Mouse (Mus musculus): ENCODE results near the gene Sec1. TPM values are rescaled to one million over a fixed set of nuclear protein-coding genes. Genes with fewer than 3 reads are reported as not detected.

Gene Sec1
- total and polyA plus RNA-seq, 3 experiments, result 0.16 to 0.25 (median 0.16) TPM

GRCm38 (mm10) chr7:45686841-45687240, 7.4 kb downstream of the Sec1 start:
- H3K27ac ChIP-seq, result no peak overlapping the region
- DNase-seq, result no peak
- H3K9ac ChIP-seq (ENCODE audit: low read depth, low read length), result no peak overlapping the region
- WGBS, result 46% methylated on average over 3 of the region's 3 CpGs
- peaks cover 3% of the 10 kb centered on the region for H3K4me1 ChIP-seq (ENCODE audit: control insufficient read depth, insufficient read depth, low read length)
- intact Hi-C loops (cut with DNase I), result loop anchor here (10.0 kb wide), 1 partner anchor 132 kb away; the partner anchor contains the start of gene Hsd17b14
- no peak overlapping the region for H3K4me3 ChIP-seq
- H3K36me3 ChIP-seq (ENCODE audit: control insufficient read depth, insufficient read depth, low read length), result no peaks in the 10 kb centered on the region
- H3K27me3 ChIP-seq (ENCODE audit: control insufficient read depth, insufficient read depth, low read length), result no peaks in the 10 kb centered on the region
- TF ChIP-seq CTCF (IDR thresholded peaks at IDR 0.05) (no peak), POLR2A (IDR thresholded peaks at IDR 0.05; ENCODE audit: insufficient read depth, low read depth, low read length) (no peak), EP300 (IDR thresholded peaks at IDR 0.05; ENCODE audit: insufficient read depth, low read depth, low read length) (no peak)
- no peaks in the 10 kb centered on the region for H3K79me2 ChIP-seq (replicated peaks; ENCODE audit: control insufficient read depth, insufficient read depth, low read length)

DNA sequence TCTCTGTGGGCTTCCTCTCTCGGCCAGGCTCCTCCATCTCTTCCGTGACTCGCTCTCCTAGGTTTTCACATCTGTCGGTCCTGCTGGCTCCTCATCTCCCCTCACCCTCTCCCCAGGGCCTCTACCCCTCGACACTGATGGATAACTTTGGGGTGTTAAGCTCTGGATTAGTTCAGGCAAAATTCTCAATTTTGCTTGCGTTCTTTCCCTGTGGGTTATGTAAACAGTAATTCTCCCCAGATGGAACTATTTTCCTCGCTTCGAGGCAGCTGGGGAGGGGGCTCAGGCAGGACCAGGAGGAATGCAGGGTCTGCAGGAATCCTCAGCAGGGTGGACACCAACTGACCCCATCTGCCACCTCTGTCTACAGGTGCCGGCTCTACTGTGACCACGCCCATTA, 8.4 kb downstream of the Sec1 start:
- 81% methylated on average over 10 of the region's 10 CpGs for WGBS
- no peak overlapping the region for H3K27ac ChIP-seq
- H3K4me3 ChIP-seq, result no peak overlapping the region
- H3K27me3 ChIP-seq (ENCODE audit: control insufficient read depth, insufficient read depth, low read length), result no peaks in the 10 kb centered on the region
- H3K36me3 ChIP-seq (ENCODE audit: control insufficient read depth, insufficient read depth, low read length), result no peaks in the 10 kb centered on the region
- H3K79me2 ChIP-seq (replicated peaks; ENCODE audit: control insufficient read depth, insufficient read depth, low read length), result no peaks in the 10 kb centered on the region
- no peak for TF ChIP-seq EP300 (IDR thresholded peaks at IDR 0.05; ENCODE audit: insufficient read depth, low read depth, low read length)
- TF ChIP-seq POLR2A (IDR thresholded peaks at IDR 0.05; ENCODE audit: insufficient read depth, low read depth, low read length), result no peak
- no peak for TF ChIP-seq CTCF (IDR thresholded peaks at IDR 0.05)
- H3K9ac ChIP-seq (ENCODE audit: low read depth, low read length), result no peak overlapping the region
- no peak for DNase-seq
- H3K4me1 ChIP-seq (ENCODE audit: control insufficient read depth, insufficient read depth, low read length), result peaks cover 10% of the 10 kb centered on the region
- intact Hi-C loops (cut with DNase I), result loop anchor here (10.0 kb wide), 1 partner anchor 131 kb away; the partner anchor contains the start of gene Hsd17b14

DNA sequence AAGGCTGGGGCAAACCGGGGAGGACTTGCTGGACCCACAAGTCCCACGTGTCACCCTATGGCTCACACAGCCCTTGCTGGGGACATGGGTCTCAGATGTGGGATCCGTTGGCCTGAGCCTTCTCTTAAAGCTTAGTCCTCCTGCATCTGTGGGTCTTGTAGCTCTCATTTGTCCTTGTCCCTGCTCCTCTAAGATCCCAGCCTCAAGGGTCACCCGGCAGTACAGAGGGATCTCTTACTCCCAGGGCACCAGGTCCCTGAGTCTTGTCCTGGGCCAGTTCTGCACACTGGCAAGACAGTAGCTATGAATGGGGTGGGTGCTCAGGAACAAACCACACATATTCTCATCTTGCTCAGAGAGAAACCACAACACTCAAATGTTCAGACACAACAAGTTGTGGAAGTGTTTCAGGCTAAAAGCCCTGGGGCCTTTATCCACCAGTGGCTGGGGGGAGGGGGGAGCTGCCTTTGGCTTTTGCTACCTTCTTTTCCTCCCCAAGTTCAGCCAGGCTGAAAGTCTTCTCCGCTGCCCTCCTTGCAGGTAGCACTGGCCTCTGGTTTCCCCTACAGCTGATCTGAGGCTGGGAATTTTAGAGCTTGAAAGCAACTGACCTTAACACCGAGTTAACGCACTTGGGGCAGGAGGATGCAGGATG, 10.7 kb downstream of the Sec1 start, which contains the start of gene Ntn5:
Gene Ntn5 (plus strand): TSS at position 627 of the 655 bp plus-strand sequence.
- Histone ChIP-seq H3K4me3 (no peak within 1 kb of the TSS), H3K27ac (no peak within 1 kb of the TSS), H3K27me3 (ENCODE audit: control insufficient read depth, insufficient read depth, low read length) (no peaks in the 10 kb centered on the region), H3K79me2 (replicated peaks; ENCODE audit: control insufficient read depth, insufficient read depth, low read length) (no peaks in the 10 kb centered on the region), H3K4me1 (ENCODE audit: control insufficient read depth, insufficient read depth, low read length) (peaks cover 19% of the 10 kb centered on the region), H3K36me3 (ENCODE audit: control insufficient read depth, insufficient read depth, low read length) (no peaks in the 10 kb centered on the region), H3K9ac (ENCODE audit: low read depth, low read length) (no peak within 1 kb of the TSS)
- no peak for DNase-seq
- 86% methylated on average over 7 of the region's 7 CpGs for WGBS
- TF ChIP-seq CTCF (IDR thresholded peaks at IDR 0.05) (no peak), EP300 (IDR thresholded peaks at IDR 0.05; ENCODE audit: insufficient read depth, low read depth, low read length) (no peak), POLR2A (IDR thresholded peaks at IDR 0.05; ENCODE audit: insufficient read depth, low read depth, low read length) (no peak)
- intact Hi-C loops (cut with DNase I), result loop anchor here (2.0 to 10.0 kb wide), 3 partner anchors 41 to 129 kb away; partner anchors contain the start of gene Hsd17b14

DNA sequence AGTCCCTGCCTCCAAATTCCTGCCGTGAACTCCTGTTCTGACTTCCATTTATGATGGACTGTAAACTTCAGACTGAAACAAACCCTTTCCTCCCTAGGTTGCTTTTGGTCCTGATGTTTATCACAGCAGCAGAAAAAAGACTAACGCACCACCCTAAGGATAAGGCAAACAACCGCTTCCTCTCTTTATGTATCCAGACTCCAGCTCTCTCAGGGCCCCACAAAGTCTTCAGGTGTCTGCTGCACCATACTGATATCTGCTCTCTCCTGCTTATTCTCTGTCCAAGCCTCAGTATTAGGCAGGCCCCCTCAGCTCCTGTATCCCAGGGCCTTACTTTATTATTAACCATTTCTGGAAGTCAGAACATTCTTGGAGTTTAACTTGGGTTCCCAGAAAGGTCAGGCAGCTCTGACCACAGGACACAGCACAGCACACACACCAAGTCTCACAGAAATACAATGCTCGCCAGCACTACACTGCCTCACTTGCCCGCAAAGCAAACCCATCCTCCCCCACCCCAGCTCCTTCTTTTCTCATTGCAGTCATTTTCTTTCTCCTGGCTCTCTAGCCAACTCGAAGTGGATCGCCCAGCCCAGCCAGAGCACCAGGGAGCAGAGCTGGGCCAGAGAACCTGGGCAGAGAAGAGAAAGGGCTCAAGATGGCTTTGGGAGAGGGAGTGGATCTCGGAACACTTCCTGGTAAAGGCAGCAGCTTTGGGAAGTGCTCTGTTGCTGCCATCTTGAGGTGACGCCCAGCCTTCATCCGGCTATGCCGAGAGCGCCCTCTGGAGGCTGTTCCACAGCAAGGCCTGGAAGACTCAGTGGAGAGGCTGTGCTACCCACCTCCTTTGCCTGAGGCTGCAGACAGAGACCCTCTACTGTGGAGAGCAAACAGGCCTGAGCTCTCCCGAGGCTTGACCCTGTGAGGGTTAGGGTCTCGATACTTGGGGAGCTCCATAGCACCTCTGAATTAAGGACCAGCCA, 11.8 kb downstream of the Sec1 start:
- Histone ChIP-seq H3K4me3 (no peak overlapping the region), H3K9ac (ENCODE audit: low read depth, low read length) (no peak overlapping the region), H3K4me1 (ENCODE audit: control insufficient read depth, insufficient read depth, low read length) (peaks cover 19% of the 10 kb centered on the region), H3K36me3 (ENCODE audit: control insufficient read depth, insufficient read depth, low read length) (no peaks in the 10 kb centered on the region), H3K27me3 (ENCODE audit: control insufficient read depth, insufficient read depth, low read length) (no peaks in the 10 kb centered on the region), H3K27ac (peak overlapping the region; percentile 93), H3K79me2 (replicated peaks; ENCODE audit: control insufficient read depth, insufficient read depth, low read length) (no peaks in the 10 kb centered on the region)
- TF ChIP-seq EP300 (IDR thresholded peaks at IDR 0.05; ENCODE audit: insufficient read depth, low read depth, low read length) (peak; percentile 99), CTCF (IDR thresholded peaks at IDR 0.05) (0 out of 2 replicates have a peak, but pooled peaks have one; percentile 98), POLR2A (IDR thresholded peaks at IDR 0.05; ENCODE audit: insufficient read depth, low read depth, low read length) (0 out of 2 replicates have a peak, but pooled peaks have one; percentile 48)
- DNase-seq, result peak; percentile 86
- WGBS, result 32% methylated on average over 14 of the region's 14 CpGs
- intact Hi-C loops (cut with DNase I), result loop anchor here (1.0 to 10.0 kb wide), 5 partner anchors 40 to 128 kb away; partner anchors contain the start of gene Hsd17b14

- DNase-seq, result peak in 1 of 2 experiments; percentile 76
- Histone ChIP-seq H3K27ac (peak overlapping the region; percentile 93), H3K4me1 (ENCODE audit: control insufficient read depth, insufficient read depth, low read length) (peaks cover 19% of the 10 kb centered on the region), H3K4me3 (no peak overlapping the region), H3K9ac (ENCODE audit: low read depth, low read length) (peak overlapping the region; percentile 1; the same call in 1 of the 2 replicates), H3K27me3 (ENCODE audit: control insufficient read depth, insufficient read depth, low read length) (no peaks in the 10 kb centered on the region), H3K79me2 (replicated peaks; ENCODE audit: control insufficient read depth, insufficient read depth, low read length) (no peaks in the 10 kb centered on the region), H3K36me3 (ENCODE audit: control insufficient read depth, insufficient read depth, low read length) (no peaks in the 10 kb centered on the region)
- peak; percentile 43; the same call in 1 of the 2 replicates for TF ChIP-seq POLR2A (IDR thresholded peaks at IDR 0.05; ENCODE audit: insufficient read depth, low read depth, low read length)
- 0 out of 2 replicates have a peak, but pooled peaks have one; percentile 73 for TF ChIP-seq EP300 (IDR thresholded peaks at IDR 0.05; ENCODE audit: insufficient read depth, low read depth, low read length)
- TF ChIP-seq CTCF (IDR thresholded peaks at IDR 0.05), result no peak
- WGBS, result 35% methylated on average over 8 of the region's 8 CpGs
- intact Hi-C loops (cut with DNase I), result loop anchor here (5.0 to 10.0 kb wide), 2 partner anchors 39 to 126 kb away; partner anchors contain the start of gene Hsd17b14
Measured at GRCm38 (mm10) chr7:45681046-45681736, 13.0 kb downstream of the Sec1 start.

All from heart, adult 2 months (tissue).